Mouse (Mus musculus) midbrain, embryonic 14.5 days (tissue): ENCODE measurements at regions not wholly inside any gene's neighbourhood (a gene's known extent, or its start where the extent isn't known, plus 50 kb on each side); places are given as distances from the start of the nearest gene placed in this dataset.
A peak's percentile ranks its signal among the peaks of the same experiment; 100 is the strongest.

Experiments
- ATAC-seq: fragments of 200-750 bp; cut with Nextera tagmentation; 2 replicates; pipeline ENCODE4 v1.8.0; 2017; ENCODE audit warnings: moderate number of reproducible peaks, moderate library complexity; ENCODE audit not compliant: low FRiP score, low TSS enrichment
- DNase-seq: peaks from one replicate; pipeline ENCODE4 v3.0.0-alpha.2; 2015
- H3K27ac ChIP-seq: fragments of 300-500 bp; sonication (generic); replicated peaks from 2 replicates; pipeline ENCODE4 v1.5.1; 2014; ENCODE audit warnings: mild to moderate bottlenecking, low read depth, low read length, moderate library complexity
- H3K27me3 ChIP-seq: fragments of 300-500 bp; sonication (generic); 2 replicates; pipeline ENCODE4 v1.6.1; 2014; ENCODE audit warnings: low read length, control low read depth, mixed read lengths; ENCODE audit not compliant: control insufficient read depth, insufficient read depth
- H3K36me3 ChIP-seq: fragments of 300-500 bp; sonication (generic); 2 replicates; pipeline ENCODE4 v1.6.1; 2014; ENCODE audit warnings: low read length, control low read depth; ENCODE audit not compliant: control insufficient read depth, insufficient read depth
- H3K4me1 ChIP-seq: fragments of 300-500 bp; sonication (generic); 2 replicates; pipeline ENCODE4 v1.6.1; 2014; ENCODE audit warnings: mild to moderate bottlenecking, antibody characterized with exemption, low read length, control low read depth; ENCODE audit not compliant: control insufficient read depth, insufficient read depth
- H3K4me2 ChIP-seq: fragments of 300-500 bp; sonication (generic); 2 replicates; pipeline ENCODE4 v1.6.1; 2014; ENCODE audit warnings: mild to moderate bottlenecking, low read length, moderate library complexity
- H3K4me3 ChIP-seq: fragments of 300-500 bp; sonication (generic); replicated peaks from 2 replicates; pipeline ENCODE4 v1.5.1; 2014; ENCODE audit warnings: low read depth, low read length
- H3K9ac ChIP-seq: fragments of 300-500 bp; sonication (generic); replicated peaks from 2 replicates; pipeline ENCODE4 v1.6.1; 2014; ENCODE audit warnings: mild to moderate bottlenecking, low read length, moderate library complexity
- H3K9me3 ChIP-seq: fragments of 300-500 bp; sonication (generic); 2 replicates; pipeline ENCODE4 v1.6.1; 2016; ENCODE audit warnings: low read length, control low read depth, mixed read lengths; ENCODE audit not compliant: control insufficient read depth
- WGBS: fragments of 180-500 bp; shearing (Covaris S2); extraction: QIAGEN DNeasy Blood & Tissue Kit; methylation state at CpG from one replicate; pipeline ENCODE4 v1.1.7; 2014; 5-methylcytosine and 5-hydroxymethylcytosine counted together

- 43% methylated on average over 1 of the region's 1 CpGs for WGBS
- Histone ChIP-seq H3K4me1 (no peaks in the 10 kb centered on the region), H3K36me3 (no peaks in the 10 kb centered on the region), H3K9me3 (no peaks in the 10 kb centered on the region), H3K9ac (no peak overlapping the region), H3K4me3 (no peak overlapping the region), H3K4me2 (no peak overlapping the region), H3K27ac (no peak overlapping the region), H3K27me3 (no peaks in the 10 kb centered on the region)
- DNase-seq (peak; percentile 50), ATAC-seq (peak; percentile 74; the same call in 1 of the 2 replicates)
Measured at GRCm38 (mm10) chr13:79941549-79942295, 941.5 kb upstream of the Arrdc3 start.
